Mouse (Mus musculus) forebrain, embryonic 15.5 days (tissue): ENCODE measurements at regions not wholly inside any gene's neighbourhood (a gene's known extent, or its start where the extent isn't known, plus 50 kb on each side); places are given as distances from the start of the nearest gene placed in this dataset.
A peak's percentile ranks its signal among the peaks of the same experiment; 100 is the strongest.
"Not testable (repeated sequence)": the region's sequence is repeated elsewhere in the genome, so short reads cannot be mapped to it uniquely, and the experiment has no call there.

Experiments used
- ATAC-seq: fragments of 200-750 bp; cut with Nextera tagmentation; replicated peaks from 2 replicates; pipeline ENCODE4 v1.8.0; 2017; ENCODE audit warnings: mild to moderate bottlenecking, moderate TSS enrichment, moderate library complexity
- H3K27ac ChIP-seq: fragments of 300-500 bp; sonication (generic); replicated peaks from 2 replicates; pipeline ENCODE4 v1.5.1; 2015; ENCODE audit warnings: mild to moderate bottlenecking, inconsistent platforms
- H3K27me3 ChIP-seq: fragments of 300-500 bp; sonication (generic); 2 replicates; pipeline ENCODE4 v1.6.1; 2015; ENCODE audit warnings: inconsistent platforms
- H3K36me3 ChIP-seq: fragments of 300-500 bp; sonication (generic); 2 replicates; pipeline ENCODE4 v1.6.1; 2015; ENCODE audit warnings: mild to moderate bottlenecking, inconsistent platforms
- H3K4me1 ChIP-seq: fragments of 300-500 bp; sonication (generic); 2 replicates; pipeline ENCODE4 v1.6.1; 2015; ENCODE audit warnings: inconsistent platforms
- H3K4me2 ChIP-seq: fragments of 300-500 bp; sonication (generic); replicated peaks from 2 replicates; pipeline ENCODE4 v1.6.1; 2015; ENCODE audit warnings: mild to moderate bottlenecking, inconsistent platforms
- H3K4me3 ChIP-seq: fragments of 300-500 bp; sonication (generic); 2 replicates; pipeline ENCODE4 v1.5.1; 2015; ENCODE audit warnings: mild to moderate bottlenecking, inconsistent platforms
- H3K9ac ChIP-seq: fragments of 300-500 bp; sonication (generic); replicated peaks from 2 replicates; pipeline ENCODE4 v1.6.1; 2015; ENCODE audit warnings: mild to moderate bottlenecking, inconsistent platforms
- H3K9me3 ChIP-seq: fragments of 300-500 bp; sonication (generic); 2 replicates; pipeline ENCODE4 v1.6.1; 2016; ENCODE audit warnings: inconsistent platforms
- WGBS: fragments of 180-500 bp; shearing (Covaris S2); methylation state at CpG from one replicate; pipeline ENCODE4 v1.1.7; 2015; ENCODE audit warnings: mixed read lengths; 5-methylcytosine and 5-hydroxymethylcytosine counted together

DNA sequence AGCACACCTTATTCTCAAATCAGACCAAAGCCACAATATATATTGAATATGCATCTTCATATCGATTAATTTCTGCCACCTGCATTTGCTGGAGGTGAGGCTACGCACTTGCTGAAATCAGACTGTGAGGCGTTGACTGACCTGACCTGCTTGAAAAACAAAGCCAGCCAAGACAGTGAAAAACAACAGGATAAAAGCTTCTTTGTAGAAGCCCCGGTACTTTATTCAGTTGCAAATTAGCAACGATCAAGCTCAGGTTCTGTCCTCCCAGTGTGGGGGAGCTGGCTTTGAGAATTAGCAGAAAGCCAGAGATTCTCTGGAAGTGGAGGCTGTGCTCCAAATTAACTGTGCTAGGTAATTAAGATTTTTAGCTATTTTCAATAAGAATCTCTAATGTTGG, 100.6 kb downstream of the Vmn2r79 start:
- Histone ChIP-seq H3K27me3 (no peaks in the 10 kb centered on the region), H3K4me1 (no peaks in the 10 kb centered on the region), H3K9ac (no peak overlapping the region), H3K36me3 (no peaks in the 10 kb centered on the region), H3K9me3 (peaks cover 12% of the 10 kb centered on the region), H3K4me3 (no peak overlapping the region), H3K27ac (no peak overlapping the region), H3K4me2 (no peak overlapping the region)
- WGBS = 47% methylated on average over 5 of the region's 5 CpGs
- ATAC-seq = no peak

DNA sequence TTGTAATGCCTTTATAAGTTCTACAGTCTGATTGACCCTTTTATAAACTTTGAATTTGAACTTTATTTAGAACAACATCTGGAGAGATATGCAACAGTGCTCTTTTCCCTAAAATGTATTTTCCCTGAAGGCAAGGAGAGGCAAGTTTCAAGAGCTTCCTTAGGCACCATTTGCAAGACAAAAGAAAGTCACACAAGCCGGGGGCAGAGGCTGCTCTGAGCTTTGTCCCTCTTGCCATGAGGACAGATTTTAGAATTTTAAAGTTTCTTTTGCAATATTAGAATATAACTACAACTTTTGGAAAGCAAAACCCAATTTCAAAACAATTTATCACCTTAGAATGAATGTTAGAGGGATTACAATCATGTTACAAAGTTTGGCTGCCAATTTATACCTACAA, 103.7 kb downstream of the Vmn2r79 start:
- ATAC-seq, H3K4me1 ChIP-seq, H3K36me3 ChIP-seq, H3K9ac ChIP-seq, H3K4me3 ChIP-seq, H3K27ac ChIP-seq, H3K27me3 ChIP-seq, H3K4me2 ChIP-seq: not testable (repeated sequence)
- peaks cover 12% of the 10 kb centered on the region for H3K9me3 ChIP-seq
- 35% methylated on average over 1 of the region's 1 CpGs for WGBS

DNA sequence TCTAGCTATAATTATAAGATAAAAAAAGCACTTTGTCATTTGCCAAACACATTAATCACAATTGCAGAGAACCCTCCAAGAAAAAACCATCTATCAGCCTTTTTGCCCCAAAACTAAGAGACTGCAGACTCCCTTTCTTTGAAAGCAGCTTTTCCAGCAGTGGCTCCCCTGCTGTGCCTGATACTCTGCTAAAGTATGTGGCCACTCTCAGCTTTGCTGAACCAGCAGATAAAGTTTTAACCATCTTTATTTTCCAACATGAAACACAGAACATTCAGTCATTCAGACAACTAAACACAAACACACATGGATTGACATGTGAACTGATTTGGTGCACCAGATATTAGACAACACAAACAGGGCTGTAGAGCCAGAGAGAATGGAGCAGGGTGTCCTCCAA, 104.5 kb downstream of the Vmn2r79 start:
- ATAC-seq, H3K4me3 ChIP-seq, H3K9ac ChIP-seq, H3K27ac ChIP-seq, H3K4me1 ChIP-seq, H3K4me2 ChIP-seq, H3K36me3 ChIP-seq, H3K27me3 ChIP-seq: not testable (repeated sequence)
- peaks cover 12% of the 10 kb centered on the region for H3K9me3 ChIP-seq

DNA sequence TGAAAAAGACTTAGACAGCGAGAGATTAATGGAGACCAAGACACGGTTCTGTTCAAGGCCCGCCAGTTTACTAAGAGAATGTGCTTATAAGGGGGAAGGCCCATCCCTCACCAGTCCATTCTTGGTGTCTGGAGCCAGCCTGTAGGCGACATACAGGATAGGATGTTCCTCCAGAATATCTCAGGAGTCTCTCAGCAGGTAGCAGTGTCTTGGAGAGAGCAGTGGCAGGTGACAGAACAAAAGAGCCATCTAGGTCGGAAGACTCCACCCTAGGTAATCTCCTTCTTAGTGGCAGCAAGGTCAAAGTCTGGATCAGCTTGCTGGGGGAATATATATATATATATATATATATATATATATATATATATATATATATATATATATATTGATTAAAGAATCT, 105.4 kb downstream of the Vmn2r79 start:
- not testable (repeated sequence) for H3K9me3 ChIP-seq, H3K27me3 ChIP-seq, H3K4me3 ChIP-seq, H3K4me2 ChIP-seq, H3K27ac ChIP-seq, H3K4me1 ChIP-seq, H3K36me3 ChIP-seq, H3K9ac ChIP-seq, ATAC-seq
- WGBS = 82% methylated on average over 5 of the region's 5 CpGs

- H3K4me1 ChIP-seq = peaks cover 5% of the 10 kb centered on the region; the same call in 1 of the 2 replicates
- WGBS = 32% methylated on average over 3 of the region's 3 CpGs
- H3K9ac ChIP-seq = peak overlapping the region; percentile 16; the same call in 1 of the 2 replicates
- H3K4me2 ChIP-seq = peak overlapping the region; percentile 26
- H3K36me3 ChIP-seq = no peaks in the 10 kb centered on the region
- no peaks in the 10 kb centered on the region for H3K9me3 ChIP-seq
- peak; percentile 89 for ATAC-seq
- 0 out of 2 replicates have a peak overlapping the region, but pooled peaks have one; percentile 3 for H3K27ac ChIP-seq
- H3K4me3 ChIP-seq = no peak overlapping the region
- no peaks in the 10 kb centered on the region for H3K27me3 ChIP-seq
Measured at GRCm38 (mm10) chr7:87110312-87110984, 114.5 kb downstream of the Vmn2r79 start.

GRCm38 (mm10) chr7:87110985-87111372, 115.1 kb downstream of the Vmn2r79 start:
- H3K4me3 ChIP-seq = no peak overlapping the region
- H3K4me1 ChIP-seq = peaks cover 5% of the 10 kb centered on the region; the same call in 1 of the 2 replicates
- ATAC-seq = peak; percentile 62
- peak overlapping the region; percentile 26 for H3K4me2 ChIP-seq
- H3K9ac ChIP-seq = peak overlapping the region; percentile 16; the same call in 1 of the 2 replicates
- H3K27ac ChIP-seq = peak overlapping the region; percentile 3; the same call in 1 of the 2 replicates
- no peaks in the 10 kb centered on the region for H3K9me3 ChIP-seq
- WGBS = 59% methylated on average over 4 of the region's 4 CpGs
- no peaks in the 10 kb centered on the region for H3K36me3 ChIP-seq
- H3K27me3 ChIP-seq = no peaks in the 10 kb centered on the region

- 7% methylated on average over 4 of the region's 4 CpGs for WGBS
- Histone ChIP-seq H3K27ac (no peak overlapping the region), H3K9me3 (no peaks in the 10 kb centered on the region), H3K9ac (no peak overlapping the region), H3K36me3 (no peaks in the 10 kb centered on the region), H3K27me3 (no peaks in the 10 kb centered on the region), H3K4me3 (no peak overlapping the region), H3K4me1 (peaks cover 5% of the 10 kb centered on the region; the same call in 1 of the 2 replicates), H3K4me2 (no peak overlapping the region)
- ATAC-seq = peak; percentile 60
Measured at GRCm38 (mm10) chr7:87113654-87114053, 117.7 kb downstream of the Vmn2r79 start.

DNA sequence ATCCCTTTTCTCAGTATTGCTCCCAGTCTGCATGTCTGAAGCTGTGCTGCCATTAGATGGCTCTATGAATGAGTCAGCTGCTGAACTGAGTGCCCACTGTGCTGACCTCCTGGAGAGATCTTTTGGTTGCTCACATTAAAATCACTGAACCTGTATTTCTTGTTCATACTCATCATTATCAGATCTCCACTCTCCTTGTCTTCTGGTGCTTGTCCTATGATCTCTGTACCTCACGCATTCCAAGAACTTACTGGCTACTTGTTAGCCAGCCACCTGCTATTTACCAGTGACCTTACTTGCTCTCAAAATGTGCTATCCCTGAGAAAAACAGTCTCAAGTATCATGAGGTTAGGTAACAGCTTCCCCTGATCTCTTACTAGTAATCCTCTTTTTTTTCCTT, 123.4 kb upstream of the Nox4 start:
- Histone ChIP-seq H3K9me3 (no peaks in the 10 kb centered on the region), H3K36me3 (no peaks in the 10 kb centered on the region), H3K4me2 (no peak overlapping the region), H3K27ac (no peak overlapping the region), H3K4me3 (no peak overlapping the region), H3K4me1 (no peaks in the 10 kb centered on the region), H3K9ac (no peak overlapping the region), H3K27me3 (no peaks in the 10 kb centered on the region)
- WGBS = 85% methylated on average over 1 of the region's 1 CpGs
- ATAC-seq = no peak

DNA sequence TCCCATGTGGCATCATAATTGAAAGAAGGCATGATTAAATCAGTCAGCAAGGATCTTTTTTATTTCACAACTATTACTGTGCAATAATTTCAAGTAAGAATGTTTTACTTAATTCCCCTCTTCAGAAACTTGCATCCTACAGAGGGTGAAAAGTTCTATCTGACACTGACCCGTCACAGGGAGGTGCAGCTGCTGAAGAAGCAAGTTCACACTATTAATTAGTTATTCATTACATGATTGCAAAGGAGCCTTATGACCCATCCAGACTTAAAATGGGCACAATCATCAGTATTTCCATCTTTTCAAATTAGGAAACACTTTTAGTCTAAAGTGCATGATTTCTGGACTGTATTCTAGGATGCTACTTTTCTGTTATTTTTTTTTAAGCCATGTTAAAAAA, 100.0 kb upstream of the Nox4 start:
- no peak overlapping the region for H3K27ac ChIP-seq
- no peaks in the 10 kb centered on the region for H3K4me1 ChIP-seq
- no peaks in the 10 kb centered on the region for H3K9me3 ChIP-seq
- WGBS = 75% methylated on average over 1 of the region's 1 CpGs
- H3K4me3 ChIP-seq = no peak overlapping the region
- H3K9ac ChIP-seq = no peak overlapping the region
- no peak overlapping the region for H3K4me2 ChIP-seq
- ATAC-seq = no peak
- no peaks in the 10 kb centered on the region for H3K36me3 ChIP-seq
- H3K27me3 ChIP-seq = no peaks in the 10 kb centered on the region

- no peak for ATAC-seq
- Histone ChIP-seq H3K4me3 (no peak overlapping the region), H3K4me1 (no peaks in the 10 kb centered on the region), H3K9me3 (no peaks in the 10 kb centered on the region), H3K36me3 (no peaks in the 10 kb centered on the region), H3K4me2 (no peak overlapping the region), H3K27me3 (no peaks in the 10 kb centered on the region), H3K27ac (no peak overlapping the region), H3K9ac (no peak overlapping the region)
- 80% methylated on average over 3 of the region's 3 CpGs for WGBS
Measured at GRCm38 (mm10) chr7:87147703-87148102, 98.2 kb upstream of the Nox4 start.

DNA sequence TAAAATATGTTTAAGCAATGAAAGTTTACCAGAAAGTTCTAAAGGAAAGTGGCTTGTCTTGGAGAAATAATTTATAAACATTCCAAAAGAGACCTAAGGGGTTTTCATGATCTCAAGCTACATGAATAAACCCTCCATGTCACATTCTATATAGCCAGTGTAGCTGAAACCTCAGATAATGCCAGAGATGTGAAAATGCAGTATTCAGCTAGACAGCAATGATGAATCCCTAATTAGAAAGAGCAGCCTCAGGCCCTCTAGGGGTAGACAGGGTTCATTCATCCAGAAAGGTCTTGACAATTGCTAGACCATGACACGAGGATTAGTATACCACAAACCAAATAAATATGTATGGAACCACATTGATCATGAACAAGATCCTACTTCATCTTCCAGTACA, 97.2 kb upstream of the Nox4 start:
- no peak overlapping the region for H3K4me3 ChIP-seq
- H3K4me1 ChIP-seq = no peaks in the 10 kb centered on the region
- H3K27me3 ChIP-seq = no peaks in the 10 kb centered on the region
- no peak overlapping the region for H3K27ac ChIP-seq
- WGBS = 62% methylated on average over 1 of the region's 1 CpGs
- no peak for ATAC-seq
- no peak overlapping the region for H3K4me2 ChIP-seq
- no peaks in the 10 kb centered on the region for H3K36me3 ChIP-seq
- H3K9me3 ChIP-seq = no peaks in the 10 kb centered on the region
- H3K9ac ChIP-seq = no peak overlapping the region

- no peaks in the 10 kb centered on the region for H3K36me3 ChIP-seq
- H3K4me1 ChIP-seq = no peaks in the 10 kb centered on the region
- H3K9ac ChIP-seq = no peak overlapping the region
- no peaks in the 10 kb centered on the region for H3K27me3 ChIP-seq
- no peak overlapping the region for H3K4me3 ChIP-seq
- H3K9me3 ChIP-seq = no peaks in the 10 kb centered on the region
- no peak for ATAC-seq
- no peak overlapping the region for H3K4me2 ChIP-seq
- no peak overlapping the region for H3K27ac ChIP-seq
Measured at GRCm38 (mm10) chr7:87150991-87151390, 94.9 kb upstream of the Nox4 start.
